Mouse (Mus musculus) neutrophil, adult 59 days (primary cell): ENCODE results near the gene Dock11. TPM values are rescaled to one million over a fixed set of nuclear protein-coding genes. Genes with fewer than 3 reads are reported as not detected.

Experiments
- total RNA-seq, 2 experiments: library from RNA; stranded (reverse); gene quantifications; 1 replicate in 1 of 2; 2 replicates in 1 of 2; pipeline ENCODE4 v1.2.4; 2023

Dock11 gene
- 10 to 100 TPM; 87.4 to 94.4 TPM for total RNA-seq

DNA sequence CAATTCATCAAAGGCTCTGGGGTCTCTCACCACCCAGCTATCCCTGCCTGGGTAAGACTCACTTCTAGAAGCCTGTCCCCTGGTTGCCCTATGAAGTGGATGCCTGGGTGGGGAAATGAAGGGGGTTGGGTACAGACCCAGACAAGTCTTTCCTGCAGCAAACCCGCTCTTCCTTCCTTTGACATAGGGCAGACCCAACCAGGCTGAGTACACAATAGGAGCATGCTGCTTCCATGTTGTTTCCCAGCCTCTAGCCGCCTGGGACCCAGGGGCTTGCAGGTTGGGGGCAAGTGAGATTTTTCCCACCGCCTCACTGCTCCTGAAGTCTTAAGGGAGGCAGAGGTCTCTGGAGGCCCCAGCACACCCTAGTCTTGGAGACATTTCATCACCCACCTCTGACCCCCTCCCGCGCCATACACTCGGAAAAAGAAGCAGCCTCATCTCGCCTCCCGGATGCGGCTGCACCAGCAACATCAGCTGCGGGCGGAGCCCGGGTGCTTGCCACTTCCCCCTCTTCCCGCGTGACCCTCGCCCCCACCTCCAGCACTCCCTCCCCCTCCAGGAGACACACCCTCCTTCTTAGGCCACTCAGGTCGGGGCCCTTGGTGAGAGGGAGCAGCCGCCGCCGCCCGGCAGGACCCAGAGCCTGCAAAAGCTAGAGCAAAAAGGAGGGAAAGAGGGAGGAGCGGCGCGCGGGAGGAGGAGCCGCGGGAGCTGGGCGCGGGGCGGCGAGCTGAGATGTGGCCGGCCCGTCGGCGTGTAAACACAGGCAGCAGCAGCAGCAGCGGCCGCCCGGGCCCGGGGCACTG lies at the start of gene Dock11:
TSS of gene Dock11 (plus strand) at position 746 of the 809 bp plus-strand sequence.

DNA sequence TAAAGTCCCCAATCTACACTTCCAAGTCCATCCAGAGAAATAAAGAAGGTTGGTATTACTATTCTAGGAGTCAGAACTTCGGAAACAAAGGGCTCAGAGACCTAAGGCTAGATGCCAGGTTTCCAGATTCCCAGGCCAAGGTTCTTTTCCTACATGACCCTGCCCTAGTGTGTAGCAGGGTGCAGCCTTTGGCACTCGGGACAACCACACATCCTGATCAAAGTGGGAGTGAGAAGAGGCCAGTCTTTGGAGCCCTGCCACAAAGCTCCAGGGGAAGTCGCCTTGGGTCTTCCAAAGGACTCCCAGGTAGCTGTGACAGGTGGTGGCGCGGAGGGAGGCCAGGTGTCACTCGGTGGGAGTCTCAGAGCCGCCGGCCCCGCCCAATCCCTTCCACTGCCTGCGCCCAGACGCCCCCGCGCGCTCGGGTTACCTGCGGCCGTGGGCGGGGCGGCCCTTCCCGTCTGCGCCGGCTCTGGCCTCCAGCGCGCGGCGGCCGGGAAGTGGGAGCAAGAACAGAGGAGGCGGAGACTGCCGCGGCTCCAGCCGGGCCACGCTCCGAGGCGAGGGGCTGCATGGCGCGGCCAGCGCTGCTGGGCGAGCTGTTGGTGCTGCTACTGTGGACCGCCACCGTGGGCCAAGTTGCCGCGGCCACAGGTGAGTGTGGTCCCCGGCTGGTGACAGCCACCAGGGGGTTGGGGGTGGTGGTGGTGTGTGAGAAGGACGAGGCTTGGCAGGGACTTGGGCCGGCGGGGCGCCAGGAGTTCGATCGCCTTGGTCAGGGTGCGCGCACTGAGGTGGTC lies 223.2 kb downstream of the Dock11 start, which contains the start of gene Il13ra1:
TSS of gene Il13ra1 (plus strand) at position 489 of the 800 bp plus-strand sequence.

Other genes starting within 250 kb of the Dock11 start
- gene Il13ra1, start 223.3 kb downstream of the Dock11 start, total RNA-seq, result 10 to 100 TPM; 10.3 to 16.7 TPM